Mouse (Mus musculus) hindbrain, postnatal 0 days (tissue): ENCODE results near the gene Cbr4. TPM values are rescaled to one million over a fixed set of nuclear protein-coding genes. Genes with fewer than 3 reads are reported as not detected.

Experiments used
- ATAC-seq: fragments of 200-750 bp; cut with Nextera tagmentation; 2 replicates; pipeline ENCODE4 v1.8.0; 2017; ENCODE audit warnings: mild to moderate bottlenecking, moderate TSS enrichment, moderate library complexity
- DNase-seq: peaks from one replicate; pipeline ENCODE4 v3.0.0-alpha.2; 2015; ENCODE audit warnings: low spot score
- H3K27ac ChIP-seq: fragments of 300-500 bp; sonication (generic); 2 replicates; pipeline ENCODE4 v1.5.1; 2014; ENCODE audit warnings: mild to moderate bottlenecking
- H3K27me3 ChIP-seq: fragments of 300-500 bp; sonication (generic); 2 replicates; pipeline ENCODE4 v1.6.1; 2014; ENCODE audit warnings: low read length, mixed read lengths; ENCODE audit not compliant: insufficient read depth
- H3K36me3 ChIP-seq: fragments of 300-500 bp; sonication (generic); 2 replicates; pipeline ENCODE4 v1.6.1; 2014; ENCODE audit warnings: low read length, mixed read lengths; ENCODE audit not compliant: insufficient read depth
- H3K4me1 ChIP-seq: fragments of 300-500 bp; sonication (generic); 2 replicates; pipeline ENCODE4 v1.6.1; 2014; ENCODE audit warnings: antibody characterized with exemption, low read length, mixed read lengths; ENCODE audit not compliant: insufficient read depth
- H3K4me2 ChIP-seq: fragments of 300-500 bp; sonication (generic); 2 replicates; pipeline ENCODE4 v1.6.1; 2014; ENCODE audit warnings: low read depth, mild to moderate bottlenecking, low read length, moderate library complexity, mixed read lengths
- H3K4me3 ChIP-seq: fragments of 300-500 bp; sonication (generic); 2 replicates; pipeline ENCODE4 v1.5.1; 2014; ENCODE audit warnings: low read length
- H3K9ac ChIP-seq: fragments of 300-500 bp; sonication (generic); replicated peaks from 2 replicates; pipeline ENCODE4 v1.6.1; 2014; ENCODE audit warnings: mild to moderate bottlenecking, low read length, moderate library complexity, mixed read lengths
- H3K9me3 ChIP-seq: fragments of 300-500 bp; sonication (generic); 2 replicates; pipeline ENCODE4 v1.6.1; 2016; ENCODE audit warnings: low read length, mixed read lengths
- CTCF ChIP-seq: IDR thresholded peaks from 2 replicates; pipeline ENCODE4 v1.5.1; 2016; ENCODE audit warnings: antibody characterized with exemption, control low read depth, low read depth
- WGBS: fragments of 180-500 bp; shearing (Covaris S2); extraction: QIAGEN DNeasy Blood & Tissue Kit; methylation state at CpG from one replicate; pipeline ENCODE4 v1.1.7; 2014; 5-methylcytosine and 5-hydroxymethylcytosine counted together
- polyA plus RNA-seq: library from polyadenylated mRNA; unstranded; fragments of >200 nt; fragmentation: Nextera tagmentation; extraction: Ambion mirVana; gene quantifications from 2 replicates; pipeline ENCODE4 v1.2.1, GENCODE M21; 2015
- total RNA-seq: library from RNA; depleted of rRNA; stranded (reverse); fragments of >200 nt; gene quantifications from 2 replicates; pipeline ENCODE4 v1.2.3, GENCODE M21; 2014

Gene Cbr4
- total and polyA plus RNA-seq, 2 experiments from 2014 or later, result 10.1 to 24.5 TPM

DNA sequence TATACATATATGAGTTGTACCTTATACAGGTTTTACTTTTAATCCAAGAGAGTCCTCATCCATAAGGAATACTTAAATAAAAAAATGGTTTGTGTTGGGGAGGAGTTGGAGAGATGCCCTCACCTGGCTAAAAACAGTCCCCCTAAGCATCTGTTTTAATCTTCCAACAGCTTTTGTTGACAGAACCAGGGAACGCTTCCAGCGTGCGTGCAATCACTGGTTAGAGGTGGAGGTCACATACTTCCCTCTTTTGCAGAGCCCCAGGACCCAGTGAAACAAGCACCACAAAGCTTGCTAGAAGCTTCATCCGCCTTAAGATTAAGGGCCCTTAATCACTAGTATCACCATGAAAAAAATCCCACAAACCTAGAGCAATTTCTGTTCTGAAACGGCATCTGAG, 49.9 kb downstream of the Cbr4 start:
- TF ChIP-seq CTCF, result no peak
- Histone ChIP-seq H3K27ac (no peak overlapping the region), H3K4me3 (no peak overlapping the region), H3K27me3 (no peaks in the 10 kb centered on the region), H3K9ac (no peak overlapping the region), H3K4me2 (no peak overlapping the region), H3K4me1 (no peaks in the 10 kb centered on the region), H3K36me3 (no peaks in the 10 kb centered on the region), H3K9me3 (no peaks in the 10 kb centered on the region)
- DNase-seq (no peak), ATAC-seq (no peak)
- WGBS, result 84% methylated on average over 5 of the region's 5 CpGs

DNA sequence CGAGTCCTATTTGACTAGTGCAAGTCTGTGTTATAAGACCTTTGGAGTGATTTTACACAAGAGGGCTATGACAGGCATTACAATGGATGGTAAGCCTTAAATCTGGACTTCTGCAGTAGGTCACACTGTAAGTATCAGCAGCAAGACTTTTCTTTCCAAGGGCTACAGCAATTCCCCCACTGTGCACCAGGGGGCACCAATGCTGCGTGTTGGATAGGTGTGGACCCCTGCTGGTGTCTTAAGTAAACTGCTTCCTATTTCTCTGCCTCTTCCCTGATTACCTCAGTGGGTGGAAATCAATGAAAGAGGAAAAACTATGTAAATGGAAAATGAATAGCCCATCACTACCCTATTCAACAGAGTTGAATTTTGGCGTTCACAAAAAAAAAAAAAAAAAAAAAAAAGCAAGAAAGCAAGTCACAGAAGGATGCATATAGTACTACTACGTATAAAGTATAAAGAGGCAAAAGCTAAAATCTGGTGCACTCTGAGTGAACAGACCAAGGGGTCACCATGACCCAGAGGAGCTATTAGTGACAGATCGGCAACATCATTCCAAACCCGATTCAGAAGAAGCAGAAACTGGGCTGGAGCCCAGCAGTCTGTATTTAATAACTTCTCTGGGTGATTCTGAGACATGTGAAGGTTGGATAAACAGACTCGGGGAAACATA, 52.4 kb downstream of the Cbr4 start:
- Histone ChIP-seq H3K27me3 (no peaks in the 10 kb centered on the region), H3K27ac (no peak overlapping the region), H3K4me1 (no peaks in the 10 kb centered on the region), H3K9me3 (no peaks in the 10 kb centered on the region), H3K36me3 (no peaks in the 10 kb centered on the region), H3K9ac (no peak overlapping the region), H3K4me2 (no peak overlapping the region), H3K4me3 (no peak overlapping the region)
- WGBS, result 45% methylated on average over 7 of the region's 7 CpGs
- DNase-seq (peak; percentile 94), ATAC-seq (peak; percentile 76)
- peak; percentile 99 for TF ChIP-seq CTCF

GRCm38 (mm10) chr8:61549585-61549984, 62.1 kb downstream of the Cbr4 start:
- no peak for DNase-seq
- Histone ChIP-seq H3K27ac (no peak overlapping the region), H3K9ac (no peak overlapping the region), H3K9me3 (peaks cover 4% of the 10 kb centered on the region; the same call in 1 of the 2 replicates), H3K36me3 (no peaks in the 10 kb centered on the region), H3K4me1 (no peaks in the 10 kb centered on the region), H3K27me3 (no peaks in the 10 kb centered on the region), H3K4me3 (no peak overlapping the region), H3K4me2 (peak overlapping the region; percentile 25; the same call in 1 of the 2 replicates)
- peak; percentile 40; the same call in 1 of the 2 replicates for ATAC-seq
- TF ChIP-seq CTCF, result no peak
- 61% methylated on average over 41 of the region's 41 CpGs for WGBS

DNA sequence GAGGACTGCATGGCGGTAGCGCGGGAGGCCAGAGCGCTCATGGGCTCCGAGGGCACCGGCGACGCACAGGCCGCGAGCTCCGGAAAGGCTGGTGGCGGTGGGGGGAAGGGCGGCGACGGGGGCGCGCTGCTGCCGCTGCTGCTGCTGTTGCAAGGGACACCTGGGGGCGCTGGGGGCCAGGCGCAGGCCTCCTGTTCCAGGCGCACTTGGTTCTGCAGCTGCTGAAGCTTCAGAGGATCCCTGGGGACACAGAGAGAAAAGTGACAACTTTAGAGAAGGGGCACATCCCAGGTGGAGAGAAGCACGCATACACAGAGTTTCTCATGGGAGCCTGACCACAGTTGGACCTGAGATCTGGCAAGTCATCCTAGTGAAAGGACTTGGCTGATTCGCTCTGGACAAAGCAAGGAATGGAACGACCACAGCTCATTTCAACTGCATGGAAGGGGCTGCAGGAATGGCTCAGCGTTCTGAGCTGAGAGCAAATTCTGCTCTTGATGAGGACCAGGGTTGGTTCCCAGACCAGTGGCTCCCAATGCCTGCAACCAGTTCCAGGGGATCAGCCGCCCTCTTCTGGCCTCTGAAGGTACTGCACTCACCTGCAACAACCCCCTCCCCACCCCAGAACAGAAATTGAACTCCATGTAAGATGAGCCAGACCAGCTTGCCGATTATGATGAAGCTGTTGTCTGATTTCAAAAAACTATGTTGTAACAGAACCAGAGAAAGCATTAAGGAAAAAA, 62.6 kb downstream of the Cbr4 start:
- no peak overlapping the region for H3K27ac ChIP-seq
- H3K9me3 ChIP-seq, result peaks cover 4% of the 10 kb centered on the region; the same call in 1 of the 2 replicates
- H3K36me3 ChIP-seq, result no peaks in the 10 kb centered on the region
- ATAC-seq, result no peak
- H3K9ac ChIP-seq, result no peak overlapping the region
- peak overlapping the region; percentile 25; the same call in 1 of the 2 replicates for H3K4me2 ChIP-seq
- DNase-seq, result no peak
- WGBS, result 39% methylated on average over 27 of the region's 27 CpGs
- TF ChIP-seq CTCF, result peak; percentile 61
- H3K4me1 ChIP-seq, result no peaks in the 10 kb centered on the region
- peak overlapping the region; percentile 8; the same call in 1 of the 2 replicates for H3K4me3 ChIP-seq
- H3K27me3 ChIP-seq, result no peaks in the 10 kb centered on the region

GRCm38 (mm10) chr8:61552221-61552620, 64.7 kb downstream of the Cbr4 start:
- Histone ChIP-seq H3K27me3 (no peaks in the 10 kb centered on the region), H3K9ac (no peak overlapping the region), H3K4me1 (no peaks in the 10 kb centered on the region), H3K4me3 (no peak overlapping the region), H3K36me3 (no peaks in the 10 kb centered on the region), H3K27ac (no peak overlapping the region), H3K9me3 (peaks cover 4% of the 10 kb centered on the region; the same call in 1 of the 2 replicates), H3K4me2 (no peak overlapping the region)
- WGBS, result 75% methylated on average over 6 of the region's 6 CpGs
- no peak for TF ChIP-seq CTCF
- DNase-seq (no peak), ATAC-seq (no peak)

DNA sequence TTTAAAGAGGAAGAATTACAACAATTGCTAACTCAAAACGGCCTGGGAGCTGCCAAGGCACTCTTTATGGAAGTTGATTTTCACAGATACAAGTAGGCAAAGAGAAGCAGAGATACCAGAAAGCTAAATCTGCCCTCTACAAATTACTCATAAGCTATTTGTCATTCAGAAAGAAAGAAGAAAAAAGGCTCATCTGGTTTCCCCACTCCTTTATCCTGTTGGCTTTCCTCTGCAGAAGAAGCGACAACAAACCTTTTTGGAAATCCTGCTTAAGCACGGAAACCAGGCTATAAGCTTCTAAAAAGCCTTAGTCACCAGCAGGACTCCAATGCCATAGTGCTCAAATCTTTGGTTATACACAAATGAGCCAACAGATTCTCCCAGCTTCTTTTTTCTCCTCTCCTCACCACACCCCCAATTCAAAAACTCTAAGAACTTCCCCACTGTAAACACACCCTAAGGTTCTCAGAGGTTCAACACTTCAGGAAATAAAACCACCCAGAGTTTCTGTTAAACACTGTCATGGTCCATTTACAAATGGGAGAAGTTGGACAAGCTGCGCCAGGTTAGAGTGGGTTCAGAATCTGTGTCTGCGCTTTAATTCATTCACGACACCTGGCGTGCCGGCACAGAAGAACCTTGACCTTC, 65.3 kb downstream of the Cbr4 start:
- Histone ChIP-seq H3K27me3 (no peaks in the 10 kb centered on the region), H3K9me3 (peaks cover 4% of the 10 kb centered on the region; the same call in 1 of the 2 replicates), H3K36me3 (no peaks in the 10 kb centered on the region), H3K4me1 (no peaks in the 10 kb centered on the region), H3K9ac (no peak overlapping the region), H3K4me3 (no peak overlapping the region), H3K27ac (no peak overlapping the region), H3K4me2 (no peak overlapping the region)
- TF ChIP-seq CTCF, result no peak
- 89% methylated on average over 8 of the region's 8 CpGs for WGBS
- DNase-seq, result no peak
- ATAC-seq, result no peak
